Comparison of ENCODE assay signal across 11 mouse cellular contexts in genomic region chr2:158555252-158555651, GRCm38 (mm10). TPM values are rescaled to one million over a fixed set of nuclear protein-coding genes. Genes with fewer than 3 reads are reported as not detected.
DNase-seq lines count a peak whose midpoint lies in the region; ATAC-seq lines count a peak whose summit lies in the region.
"Had no signal": no experiment of that assay in that cellular context is flagged by ENCODE, and none has a peak within 500 bp of the region (broad histone marks: within the 10 kb centered on the region; RNA-seq: fewer than 3 reads in every experiment).

No protein-coding gene starts in this region.

- no peaks in the 10 kb centered on the region for H3K9me3 ChIP-seq in heart, embryonic 14.5 days (ENCODE audit: control insufficient read depth, low read length)

- no peak overlapping the region for H3K27ac ChIP-seq in heart, embryonic 14.5 days (replicated peaks in 1 of 2; ENCODE audit: control insufficient read depth in 1 of 2, insufficient read depth in 1 of 2, low read depth in 2 of 2, low read length in 2 of 2)
- H3K27ac ChIP-seq: liver, embryonic 14.5 days had no signal

- peaks cover 50% of the 10 kb centered on the region for H3K27me3 ChIP-seq in heart, embryonic 14.5 days (ENCODE audit: control insufficient read depth, insufficient read depth, low read length)

- 0% methylated on average over 7 of the region's 7 CpGs for WGBS in heart, embryonic 14.5 days

- ATAC-seq in heart, embryonic 14.5 days (ENCODE audit: insufficient number of reproducible peaks, insufficient read depth, low FRiP score, low read depth) = no peak

- H3K4me2 ChIP-seq in heart, embryonic 14.5 days (ENCODE audit: low read length) = peak overlapping the region; percentile 64

- H3K4me1 ChIP-seq in heart, embryonic 14.5 days (ENCODE audit: control insufficient read depth in 2 of 2, insufficient read depth in 2 of 2, low read length in 2 of 2) = peaks cover 3 to 8% of the 10 kb centered on the region in 2 experiments; a peak in 3 of 4 replicates

- no peaks in the 10 kb centered on the region for H3K36me3 ChIP-seq in heart, embryonic 14.5 days (ENCODE audit: control insufficient read depth, insufficient read depth, low read length)

- H3K4me3 ChIP-seq in heart, embryonic 14.5 days (ENCODE audit: control insufficient read depth in 1 of 2, insufficient read depth in 1 of 2, low read depth in 1 of 2, low read length in 2 of 2) = no peak overlapping the region

- H3K9ac ChIP-seq in heart, embryonic 14.5 days (ENCODE audit: low read length) = no peak overlapping the region
- H3K9ac ChIP-seq: liver, embryonic 14.5 days had no signal

- DNase-seq in cerebellum, adult 9-11 months = peak; percentile 11
- no peak for DNase-seq in cerebellum, postnatal 4 days (ENCODE audit: low spot score in 2 of 2)
- peak; percentile 69 for DNase-seq in adrenal gland, postnatal 14 days
- DNase-seq in kidney, postnatal 36 days = peak; percentile 36 to 55
- peak; percentile 42 for DNase-seq in ovary, postnatal 36 days (ENCODE audit: low spot score)
- DNase-seq in right cerebral cortex, postnatal 25 days = no peak
- DNase-seq in frontal cortex, adult 2 months (ENCODE audit: extremely low spot score in 1 of 2, low spot score in 1 of 2) = no peak

RNA-seq across cellular contexts. Expression of gene Arhgap40, which starts 42.7 kb away (rescaled TPM):
- total RNA-seq in adrenal gland, postnatal 14 days (2021) = not detected in 2 replicates
- 0.15 TPM in 1 of 2 replicates, not detected in the other for polyA plus RNA-seq in heart, embryonic 14.5 days (2014; fragmentation: Nextera tagmentation; extraction: Ambion mirVana)
- polyA plus RNA-seq in frontal cortex, adult 2 months (2012; rRNA removed) = 1.2 and 1.8 TPM in 2 replicates
- polyA plus RNA-seq: C2C12 had no signal

RNA-seq across cellular contexts. Expression of gene Adig, which starts 52.8 kb away (rescaled TPM):
- total RNA-seq in adrenal gland, postnatal 14 days (2021) = 151 and 169 TPM in 2 replicates
- not detected in 2 replicates for polyA plus RNA-seq in heart, embryonic 14.5 days (2014; fragmentation: Nextera tagmentation; extraction: Ambion mirVana)
- not detected in 2 replicates for polyA plus RNA-seq in frontal cortex, adult 2 months (2012; rRNA removed)
- polyA plus RNA-seq: liver, embryonic 14.5 days had no signal

RNA-seq across cellular contexts. Expression of gene Slc32a1, which starts 55.3 kb away (rescaled TPM):
- total RNA-seq in adrenal gland, postnatal 14 days (2021) = 0.26 TPM in 1 of 2 replicates, not detected in the other
- not detected in 2 replicates for polyA plus RNA-seq in heart, embryonic 14.5 days (2014; fragmentation: Nextera tagmentation; extraction: Ambion mirVana)
- 157 and 175 TPM in 2 replicates for polyA plus RNA-seq in frontal cortex, adult 2 months (2012; rRNA removed)
- polyA plus RNA-seq: stomach, embryonic 16.5 days had no signal

Comparison
In these comparisons a context has a peak if more than half of its experiments do, and no peak if none do; other contexts are left out.
1. DNase-seq: peak in cerebellum, adult 9-11 months (single experiment), adrenal gland, postnatal 14 days (single experiment), kidney, postnatal 36 days (2 of 2) and ovary, postnatal 36 days (single experiment); none in cerebellum, postnatal 4 days (0 of 2), right cerebral cortex, postnatal 25 days (single experiment) and frontal cortex, adult 2 months (0 of 2).
2. RNA of gene Slc32a1, which starts 55.3 kb away (polyA plus RNA-seq): 157 to 175 TPM in frontal cortex, adult 2 months; not detected in heart, embryonic 14.5 days; every median in the first group is over 100 times any median in the second.